Mouse (Mus musculus) cortical plate, adult 2 months (tissue): ENCODE measurements around the gene Rbm26. TPM values are rescaled to one million over a fixed set of nuclear protein-coding genes. Genes with fewer than 3 reads are reported as not detected.

Experiments used
- H3K27ac ChIP-seq: fragments of 200-500 bp; 2 replicates; pipeline ENCODE4 v1.5.1; 2012; ENCODE audit warnings: low read length, control low read depth, inconsistent platforms; ENCODE audit not compliant: insufficient read depth
- H3K4me1 ChIP-seq: fragments of 200-500 bp; 2 replicates; pipeline ENCODE4 v1.6.1; 2011; ENCODE audit warnings: low read length; ENCODE audit not compliant: control insufficient read depth, insufficient read depth
- H3K4me3 ChIP-seq: fragments of 200-500 bp; 2 replicates; pipeline ENCODE4 v1.5.1; 2011; ENCODE audit warnings: mild to moderate bottlenecking, low read length, control low read depth; ENCODE audit not compliant: insufficient read depth
- CTCF ChIP-seq: fragments of 200-500 bp; IDR thresholded peaks from 2 replicates; pipeline ENCODE4 v1.5.1; 2011; ENCODE audit warnings: mild to moderate bottlenecking, control low read depth, low read length; ENCODE audit not compliant: insufficient read depth; ENCODE audit errors: extremely low read depth
- POLR2A ChIP-seq: fragments of 200-500 bp; IDR thresholded peaks from 2 replicates; pipeline ENCODE4 v1.6.1; 2011; ENCODE audit warnings: mild to moderate bottlenecking, low read length, control low read depth; ENCODE audit not compliant: insufficient read depth; ENCODE audit errors: extremely low read depth
- polyA plus RNA-seq: library from polyadenylated mRNA; depleted of rRNA; stranded (reverse); fragments of >200 nt; gene quantifications from 2 replicates; pipeline ENCODE4 v1.2.3, GENCODE M21; 2012; rRNA removed

The Rbm26 gene
- 41.8 and 44.8 TPM in 2 replicates for polyA plus RNA-seq

- TF ChIP-seq CTCF = no peak
- peak; percentile 88 for TF ChIP-seq POLR2A
- Histone ChIP-seq H3K4me1 (peaks cover 14% of the 10 kb centered on the region; the same call in 1 of the 2 replicates), H3K4me3 (peak within 1 kb of the TSS; percentile 89), H3K27ac (peak within 1 kb of the TSS; percentile 96)
Measured at GRCm38 (mm10) chr14:105177238-105177693, at the start of gene Rbm26. Gene Rbm26, minus strand, starts transcription at chr14:105177327.

GRCm38 (mm10) chr14:105225790-105226189 lies 48.7 kb upstream of the Rbm26 start:
- no peak for TF ChIP-seq POLR2A
- no peak for TF ChIP-seq CTCF
- no peaks in the 10 kb centered on the region for H3K4me1 ChIP-seq
- H3K27ac ChIP-seq = no peak overlapping the region
- no peak overlapping the region for H3K4me3 ChIP-seq

GRCm38 (mm10) chr14:105222240-105222639 lies 45.1 kb upstream of the Rbm26 start:
- TF ChIP-seq POLR2A (no peak), CTCF (no peak)
- no peak overlapping the region for H3K27ac ChIP-seq
- no peaks in the 10 kb centered on the region for H3K4me1 ChIP-seq
- H3K4me3 ChIP-seq = no peak overlapping the region

- no peak overlapping the region for H3K4me3 ChIP-seq
- no peak overlapping the region for H3K27ac ChIP-seq
- TF ChIP-seq CTCF = no peak
- TF ChIP-seq POLR2A = no peak
- no peaks in the 10 kb centered on the region for H3K4me1 ChIP-seq
Measured at GRCm38 (mm10) chr14:105219525-105220376, 42.6 kb upstream of the Rbm26 start.

- no peak overlapping the region for H3K27ac ChIP-seq
- H3K4me1 ChIP-seq = no peaks in the 10 kb centered on the region; the same call in 1 of the 2 replicates
- H3K4me3 ChIP-seq = no peak overlapping the region
- TF ChIP-seq POLR2A = no peak
- peak; percentile 23; the same call in 1 of the 2 replicates for TF ChIP-seq CTCF
Measured at GRCm38 (mm10) chr14:105198401-105198800, 21.3 kb upstream of the Rbm26 start.

GRCm38 (mm10) chr14:105194682-105195081 lies 17.6 kb upstream of the Rbm26 start:
- Histone ChIP-seq H3K4me1 (no peaks in the 10 kb centered on the region; the same call in 1 of the 2 replicates), H3K4me3 (no peak overlapping the region), H3K27ac (no peak overlapping the region)
- TF ChIP-seq POLR2A = no peak
- TF ChIP-seq CTCF = no peak

DNA sequence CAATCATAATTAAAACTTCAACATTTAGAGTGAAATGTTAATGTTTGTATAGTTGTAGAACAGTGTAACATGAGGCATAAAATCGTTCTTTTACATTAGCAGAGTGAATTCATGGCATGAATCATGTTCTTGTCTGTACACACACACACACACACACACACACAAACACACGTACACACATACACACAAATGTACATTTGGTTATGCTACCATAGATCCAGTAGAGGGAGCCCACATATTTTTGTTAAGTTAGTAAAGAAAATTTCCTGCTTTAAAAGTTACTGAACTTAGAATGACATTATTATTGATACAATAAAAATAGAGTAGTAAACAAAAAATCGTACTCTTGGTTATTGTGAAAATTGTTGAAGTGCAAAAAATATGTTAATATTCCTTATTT lies 7.7 kb upstream of the Rbm26 start:
- H3K27ac ChIP-seq = no peak overlapping the region
- H3K4me3 ChIP-seq = no peak overlapping the region
- TF ChIP-seq POLR2A (no peak), CTCF (no peak)
- no peaks in the 10 kb centered on the region for H3K4me1 ChIP-seq

DNA sequence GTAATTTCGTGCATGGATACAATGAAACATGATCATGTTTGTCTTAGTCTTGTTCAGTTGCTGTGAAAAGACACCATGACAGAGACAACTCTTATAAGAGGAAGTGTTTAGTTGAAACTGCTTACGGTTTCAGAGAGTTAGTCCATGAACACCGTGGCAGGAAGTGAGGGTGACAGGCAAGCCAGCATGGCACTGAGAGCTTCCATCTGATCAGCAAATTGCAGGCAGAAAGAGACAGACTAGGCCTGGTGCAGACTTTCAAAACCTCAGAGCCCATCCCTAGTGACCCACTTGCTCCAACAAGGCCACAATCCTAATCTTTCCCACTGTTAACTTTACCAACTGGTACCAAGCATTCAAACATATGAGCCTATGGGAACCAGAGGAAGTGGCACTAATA lies 5.7 kb upstream of the Rbm26 start:
- no peak for TF ChIP-seq POLR2A

DNA sequence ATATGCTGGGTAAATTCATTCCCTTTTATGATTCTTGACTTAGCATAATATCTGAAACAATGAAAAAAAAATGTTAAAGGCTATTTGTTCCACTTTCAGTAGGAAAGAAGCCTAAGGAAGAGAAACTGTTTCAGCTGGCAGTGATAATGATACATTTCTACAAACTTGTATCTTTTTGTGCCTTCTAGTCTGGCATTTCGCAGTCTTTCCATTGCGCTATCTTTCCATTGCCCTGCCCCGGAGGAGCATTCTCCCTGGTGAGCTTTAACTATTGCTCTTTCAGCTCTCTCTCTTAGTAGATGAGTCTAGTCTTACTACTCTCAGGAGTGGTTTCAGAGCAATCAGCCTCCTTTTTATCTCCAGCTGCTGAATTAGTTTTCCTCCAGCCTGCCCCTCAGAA lies 2.6 kb upstream of the Rbm26 start:
- H3K4me1 ChIP-seq = peaks cover 6% of the 10 kb centered on the region; the same call in 1 of the 2 replicates
- no peak overlapping the region for H3K27ac ChIP-seq
- TF ChIP-seq CTCF (no peak), POLR2A (no peak)
- no peak overlapping the region for H3K4me3 ChIP-seq

More for the DNA sequence above, 5.7 kb upstream of the Rbm26 start:
- H3K4me1 ChIP-seq = no peaks in the 10 kb centered on the region
- H3K27ac ChIP-seq = no peak overlapping the region
- H3K4me3 ChIP-seq = no peak overlapping the region

- Histone ChIP-seq H3K4me3 (no peak overlapping the region), H3K27ac (no peak overlapping the region), H3K4me1 (peaks cover 7% of the 10 kb centered on the region; the same call in 1 of the 2 replicates)
- TF ChIP-seq POLR2A = no peak
- TF ChIP-seq CTCF = no peak
Measured at GRCm38 (mm10) chr14:105178996-105179395, 1.9 kb upstream of the Rbm26 start.
